Mouse (Mus musculus) CD4-positive helper T cell, adult 2 months (primary cell): ENCODE data around the gene Olfr721-ps1.
A peak's percentile ranks its signal among the peaks of the same experiment; 100 is the strongest.

ENCODE experiments used
- DNase-seq: peaks from one replicate; pipeline ENCODE4 v3.0.0-alpha.2; 2012; ENCODE audit warnings: low read depth, missing footprints, low spot score

Gene Olfr721-ps1

GRCm38 (mm10) chr14:14400998-14401397 is at the start of gene Olfr721-ps1:
Olfr721-ps1 (plus strand) TSS chr14:14401298.
- no peak for DNase-seq

DNA sequence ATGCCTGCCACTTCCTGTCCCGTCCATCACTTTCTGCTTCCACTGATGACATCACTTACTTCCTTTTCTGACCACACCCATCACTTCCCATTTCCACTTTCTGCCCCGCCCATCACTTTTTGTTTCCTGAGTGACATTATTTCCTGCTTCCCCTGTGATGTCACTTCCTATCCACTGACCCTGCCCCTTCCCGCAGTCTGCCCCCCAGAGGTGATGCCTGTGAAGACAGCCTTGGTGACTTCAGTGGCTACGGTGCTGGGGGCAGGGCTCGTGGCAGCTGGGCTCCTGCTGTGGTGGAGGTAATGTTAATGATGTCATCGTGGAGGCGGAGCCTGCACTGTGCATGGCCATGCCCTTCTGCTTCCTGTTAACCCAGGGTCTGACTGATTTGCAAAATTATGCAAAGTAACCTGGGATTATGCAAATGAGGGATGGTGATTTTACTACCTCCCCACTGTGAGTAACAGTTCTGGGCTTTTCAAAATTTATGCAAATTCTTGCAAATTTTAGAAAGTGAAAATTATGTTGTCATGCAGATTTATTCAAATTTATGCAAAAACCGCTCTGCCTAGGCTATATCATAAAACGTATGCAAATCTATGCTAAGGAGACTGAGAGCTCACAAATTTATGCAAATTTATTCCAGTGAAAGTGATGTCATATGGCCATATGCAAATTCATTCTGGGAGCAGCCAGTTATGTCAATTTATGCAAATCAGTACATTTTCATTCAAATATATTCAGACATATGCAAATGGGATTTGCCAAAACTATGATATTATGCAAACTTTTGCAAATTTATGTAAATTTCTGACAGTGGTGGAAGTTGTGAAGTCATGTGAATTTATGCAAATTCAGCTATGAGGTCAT is 49.1 kb upstream of the Olfr721-ps1 start:
- peak; percentile 63 for DNase-seq

- DNase-seq: peak; percentile 58
Measured at GRCm38 (mm10) chr14:14352606-14353005, 48.5 kb upstream of the Olfr721-ps1 start.

GRCm38 (mm10) chr14:14353081-14353732 is 47.9 kb upstream of the Olfr721-ps1 start:
- DNase-seq: no peak

DNA sequence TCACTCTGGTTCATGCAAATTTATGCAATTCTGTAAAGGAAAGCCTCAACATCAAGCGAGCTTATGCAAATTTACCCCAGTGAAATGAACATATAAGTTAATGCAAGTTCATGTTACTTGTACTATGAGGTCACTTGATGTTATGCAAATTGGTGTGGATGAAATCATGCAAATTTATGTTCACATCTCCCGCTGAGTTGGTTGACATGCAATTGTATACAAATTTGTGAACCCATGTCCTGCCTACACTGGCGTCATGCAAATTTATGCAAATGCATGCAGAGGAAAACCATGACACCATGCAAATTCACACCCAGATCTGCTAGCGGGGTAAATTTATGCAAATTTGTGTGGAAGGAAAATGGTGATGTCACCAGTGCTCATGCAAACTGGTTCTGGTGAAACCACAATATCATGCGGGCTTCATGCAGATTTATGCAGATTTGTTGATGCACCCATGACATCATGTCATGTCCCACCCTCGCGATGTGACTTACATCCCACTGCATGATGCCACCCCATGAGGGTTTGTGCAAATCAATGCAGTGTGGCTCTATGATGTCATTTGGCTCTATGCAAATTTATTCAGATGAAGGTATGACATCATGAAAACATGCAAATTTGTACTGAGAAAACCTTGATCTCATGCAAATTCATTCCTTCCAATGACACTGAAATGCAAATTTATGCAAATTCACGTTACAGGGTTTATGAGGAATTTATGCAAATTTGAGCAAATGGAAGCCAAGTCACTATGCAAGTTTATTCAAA is 47.2 kb upstream of the Olfr721-ps1 start:
- peak; percentile 42 for DNase-seq

GRCm38 (mm10) chr14:14354511-14355359 is 46.4 kb upstream of the Olfr721-ps1 start:
- DNase-seq: peak; percentile 15

DNA sequence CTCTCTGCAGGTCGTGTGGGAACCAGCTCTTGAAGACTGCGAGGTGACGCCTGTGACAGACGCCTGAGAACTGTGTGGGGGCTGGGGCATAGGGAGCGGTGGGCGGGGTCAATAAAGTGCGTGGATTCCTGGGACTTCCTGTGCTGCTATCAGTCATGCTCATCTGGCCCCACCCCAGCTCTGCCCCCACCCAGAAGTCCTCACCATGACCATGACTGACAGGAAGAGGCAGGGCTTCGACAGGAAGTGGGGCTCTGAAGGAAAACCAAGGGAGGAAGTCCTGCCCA is 45.8 kb upstream of the Olfr721-ps1 start:
- peak; percentile 25 for DNase-seq

DNA sequence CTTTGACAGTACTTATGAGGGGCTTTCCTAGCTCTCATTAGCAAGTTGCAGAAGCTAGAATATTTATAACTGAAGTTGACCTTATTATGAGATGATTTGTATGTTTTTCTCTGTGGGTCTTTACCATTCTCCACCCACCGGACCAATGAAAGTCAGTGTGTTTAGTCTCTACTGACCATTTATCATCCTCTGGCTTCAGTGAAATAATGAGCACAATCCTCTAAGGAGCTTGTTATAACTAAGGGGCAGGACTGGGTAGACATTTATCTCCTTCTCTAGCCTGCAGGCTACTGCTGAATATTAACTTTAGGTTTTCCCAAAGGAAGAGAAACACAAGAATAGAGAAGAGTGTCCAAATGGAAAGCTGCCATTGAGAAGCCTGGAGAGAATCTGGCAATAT is 5.6 kb upstream of the Olfr721-ps1 start:
- DNase-seq: no peak

DNA sequence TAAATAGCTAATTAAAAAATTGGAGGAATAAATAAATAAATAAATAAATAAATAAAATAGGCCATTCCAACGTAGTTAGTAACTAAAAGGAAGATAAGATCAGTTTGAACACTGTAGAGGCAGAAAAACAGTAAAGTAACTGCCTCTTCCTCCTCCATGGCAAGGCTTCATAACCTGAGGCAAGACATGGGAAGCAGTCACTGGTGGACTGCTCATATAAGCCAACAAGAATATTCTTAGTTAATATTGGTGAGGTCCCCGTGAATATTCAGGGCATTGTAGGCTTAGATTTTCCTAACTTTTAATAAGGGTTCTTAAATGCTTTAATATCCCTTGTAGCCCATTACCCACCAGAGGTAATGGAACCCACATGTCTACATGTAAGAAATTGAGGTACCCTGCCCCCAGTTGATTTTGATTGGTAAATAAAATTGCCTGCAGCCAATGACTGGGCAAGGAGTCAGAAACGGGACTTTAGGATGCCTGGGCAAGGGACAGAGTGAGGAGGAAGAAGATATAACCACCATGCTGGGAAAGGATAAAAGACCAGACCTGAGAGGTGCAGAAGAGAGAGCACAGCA is 35.1 kb downstream of the Olfr721-ps1 start:
- DNase-seq: no peak
